Mouse (Mus musculus) ES-E14 (cell line): ENCODE results near the gene Myl7. TPM values are rescaled to one million over a fixed set of nuclear protein-coding genes. Genes with fewer than 3 reads are reported as not detected.

ENCODE experiments used
- DNase-seq: peaks from one replicate; pipeline ENCODE4 v3.0.0-alpha.2; 2013; ENCODE audit warnings: low read depth, low spot score
- H3K27ac ChIP-seq: 2 replicates; pipeline ENCODE4 v1.5.1; 2012; ENCODE audit warnings: low read depth, mild to moderate bottlenecking, low read length, moderate library complexity, mixed read lengths; ENCODE audit not compliant: poor library complexity, insufficient read depth, severe bottlenecking
- H3K36me3 ChIP-seq: 2 replicates; pipeline ENCODE4 v1.6.1; 2012; ENCODE audit warnings: mild to moderate bottlenecking, low read length, moderate library complexity, mixed read lengths; ENCODE audit not compliant: control insufficient read depth, poor library complexity, insufficient read depth, severe bottlenecking
- H3K4me1 ChIP-seq, 2 experiments: fragments of 150-350 bp in 1 of 2; sonication (generic) in 1 of 2; 2 replicates each; pipeline ENCODE4 v1.6.1; 2012; ENCODE audit warnings: low read length in 2 of 2, mild to moderate bottlenecking in 1 of 2, mixed read lengths in 1 of 2; ENCODE audit not compliant: control insufficient read depth in 2 of 2, insufficient read depth in 2 of 2, poor library complexity in 1 of 2
- H3K4me3 ChIP-seq, 2 experiments: fragments of 150-350 bp in 1 of 2; sonication (generic) in 1 of 2; 2 replicates each; pipeline ENCODE4 v1.5.1; 2012; ENCODE audit warnings: low read length in 2 of 2, low read depth in 1 of 2, mild to moderate bottlenecking in 1 of 2, mixed read lengths in 1 of 2; ENCODE audit not compliant: insufficient read depth in 1 of 2, poor library complexity in 1 of 2, severe bottlenecking in 1 of 2
- H3K9ac ChIP-seq: 2 replicates; pipeline ENCODE4 v1.6.1; 2012; ENCODE audit warnings: low read depth, mild to moderate bottlenecking, low read length, mixed read lengths; ENCODE audit not compliant: poor library complexity, insufficient read depth, severe bottlenecking
- H3K9me3 ChIP-seq: fragments of 150-350 bp; sonication (generic); 2 replicates; pipeline ENCODE4 v1.6.1; 2012; ENCODE audit warnings: low read depth, mild to moderate bottlenecking, low read length; ENCODE audit not compliant: control insufficient read depth, insufficient read depth
- CHD2 ChIP-seq: IDR thresholded peaks from 2 replicates; pipeline ENCODE4 v1.6.1; 2014; ENCODE audit warnings: mild to moderate bottlenecking, low read depth, low read length, inconsistent platforms
- HCFC1 ChIP-seq: IDR thresholded peaks from 2 replicates; pipeline ENCODE4 v1.6.1; 2012; ENCODE audit warnings: low read length, inconsistent platforms, borderline replicate concordance; ENCODE audit not compliant: insufficient read depth
- MAFK ChIP-seq: IDR thresholded peaks from 2 replicates; pipeline ENCODE4 v1.6.1; 2014; ENCODE audit warnings: mild to moderate bottlenecking, low read depth, low read length, inconsistent platforms; ENCODE audit not compliant: insufficient read depth
- ZC3H11A ChIP-seq: IDR thresholded peaks from 2 replicates; pipeline ENCODE4 v1.6.1; 2012; ENCODE audit warnings: low read depth, mild to moderate bottlenecking, inconsistent platforms, low read length, borderline replicate concordance
- ZNF384 ChIP-seq: IDR thresholded peaks from 2 replicates; pipeline ENCODE4 v1.6.1; 2012; ENCODE audit warnings: low read depth, low read length, inconsistent platforms
- in situ Hi-C, 2 experiments: fragments of 600-800 bp; cut with MboI; formaldehyde crosslinking; loops; one replicate each; pipeline ENCODE4 v1.15.1; 2025; ENCODE audit warnings: low sequenced_read_pairs in 2 of 2, inconsistent platforms in 1 of 2; ENCODE audit not compliant: unreplicated experiment in 2 of 2
- total RNA-seq: library from RNA; depleted of rRNA; stranded (reverse); fragments of 300-350 nt; gene quantifications from 2 replicates; pipeline ENCODE4 v1.2.3, GENCODE M21; 2012

The Myl7 gene
- total RNA-seq, 1 experiment, result 10.4 TPM

DNA sequence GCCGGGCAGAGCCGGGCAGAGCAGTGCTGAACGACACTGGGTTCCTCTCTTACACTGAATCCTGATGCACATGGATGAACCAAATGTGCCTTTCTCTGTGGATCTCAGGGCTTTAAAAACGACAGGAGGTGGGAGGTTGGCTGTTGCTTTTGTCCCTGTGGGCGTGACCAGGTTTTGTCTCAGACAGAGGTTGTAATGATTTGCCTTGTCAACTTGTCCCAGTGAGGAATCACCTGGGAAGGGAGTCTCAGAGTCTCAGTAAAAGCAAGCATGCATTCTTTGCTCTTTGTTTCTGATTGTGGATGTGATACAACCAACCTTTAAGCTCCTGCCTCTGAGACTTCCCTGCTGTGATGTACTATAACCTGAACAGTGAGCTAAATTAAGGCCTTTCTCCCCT is 8.5 kb upstream of the Myl7 start:
- Histone ChIP-seq H3K36me3 (no peaks in the 10 kb centered on the region), H3K4me3 (no peak overlapping the region), H3K9ac (no peak overlapping the region), H3K4me1 (peaks cover 1 to 11% of the 10 kb centered on the region in 2 experiments; a peak in 1 of 4 replicates), H3K27ac (no peak overlapping the region), H3K9me3 (no peaks in the 10 kb centered on the region)
- DNase-seq, result no peak
- in situ Hi-C loops, result no loop called here
- no peak for TF ChIP-seq CHD2
- TF ChIP-seq ZC3H11A, result no peak
- no peak for TF ChIP-seq ZNF384
- TF ChIP-seq HCFC1, result no peak
- TF ChIP-seq MAFK, result no peak

DNA sequence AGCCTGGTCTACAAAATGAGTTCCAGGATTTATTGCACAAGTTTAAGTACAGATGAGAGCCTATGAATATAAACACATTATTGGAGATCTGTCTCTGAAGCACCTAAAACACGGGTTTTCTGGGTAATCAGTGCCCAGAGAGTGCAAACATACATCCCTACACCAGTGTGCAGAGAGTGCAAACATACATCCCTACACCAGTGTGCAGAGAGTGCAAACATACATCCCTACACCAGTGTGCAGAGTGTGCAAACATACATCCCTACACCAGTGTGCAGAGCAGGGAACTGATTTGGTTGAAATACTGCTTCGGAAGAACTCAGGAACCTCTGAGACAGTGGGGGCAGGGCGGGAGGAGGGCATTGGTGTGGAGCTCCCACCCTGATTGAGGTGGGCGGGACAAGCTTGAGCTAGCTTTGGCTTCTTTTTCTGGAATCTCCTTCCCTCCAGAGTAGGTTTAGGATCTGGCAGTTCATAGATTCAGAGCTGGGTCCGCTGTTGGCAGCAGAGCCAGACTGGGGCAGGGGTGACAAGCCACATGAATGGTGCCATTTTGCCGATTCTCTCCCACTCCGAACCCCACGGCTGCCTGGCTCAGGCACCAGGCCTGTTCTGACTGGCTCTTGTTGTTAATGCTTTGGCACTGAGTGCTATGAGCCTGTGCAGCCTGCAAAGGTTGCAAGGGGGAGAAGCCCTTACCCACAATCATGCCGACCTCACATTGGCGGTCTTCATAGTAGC is 7.4 kb upstream of the Myl7 start:
- peak overlapping the region in 1 of 2 experiments; percentile 23; a peak in 1 of 4 replicates for H3K4me3 ChIP-seq
- H3K9me3 ChIP-seq, result no peaks in the 10 kb centered on the region
- no peak for DNase-seq
- no peak overlapping the region for H3K9ac ChIP-seq
- H3K4me1 ChIP-seq, result peaks cover 1 to 19% of the 10 kb centered on the region in 2 experiments; a peak in 1 of 4 replicates
- H3K27ac ChIP-seq, result no peak overlapping the region
- TF ChIP-seq ZNF384 (no peak), HCFC1 (no peak), MAFK (no peak), ZC3H11A (no peak), CHD2 (no peak)
- H3K36me3 ChIP-seq, result no peaks in the 10 kb centered on the region
- in situ Hi-C loops, result no loop called here

DNA sequence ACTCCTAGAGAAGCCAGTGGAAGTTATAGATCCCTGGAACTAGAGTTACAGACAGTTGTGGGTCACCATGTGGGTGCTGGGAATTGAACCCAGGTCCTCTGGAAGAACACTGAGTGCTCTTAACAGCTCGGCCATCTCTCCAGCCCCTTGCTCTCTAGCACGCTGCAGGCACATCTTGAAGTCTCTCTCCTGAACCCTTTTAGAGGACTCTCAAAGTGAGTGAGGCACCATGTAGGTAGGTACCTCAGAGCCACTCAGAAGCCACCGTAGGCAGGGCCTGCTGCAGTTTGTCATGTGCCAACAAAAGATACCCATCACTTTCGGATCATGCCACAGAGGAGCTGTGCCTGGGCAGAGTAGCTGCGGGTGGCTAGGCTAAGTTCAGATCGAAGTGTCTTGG is 6.3 kb upstream of the Myl7 start:
- Histone ChIP-seq H3K27ac (no peak overlapping the region), H3K9me3 (no peaks in the 10 kb centered on the region), H3K4me3 (no peak overlapping the region), H3K36me3 (no peaks in the 10 kb centered on the region), H3K9ac (no peak overlapping the region), H3K4me1 (peaks cover 1 to 20% of the 10 kb centered on the region in 2 experiments; a peak in 1 of 4 replicates)
- TF ChIP-seq MAFK (no peak), HCFC1 (no peak), ZC3H11A (no peak), CHD2 (no peak), ZNF384 (no peak)
- in situ Hi-C loops, result no loop called here
- no peak for DNase-seq

DNA sequence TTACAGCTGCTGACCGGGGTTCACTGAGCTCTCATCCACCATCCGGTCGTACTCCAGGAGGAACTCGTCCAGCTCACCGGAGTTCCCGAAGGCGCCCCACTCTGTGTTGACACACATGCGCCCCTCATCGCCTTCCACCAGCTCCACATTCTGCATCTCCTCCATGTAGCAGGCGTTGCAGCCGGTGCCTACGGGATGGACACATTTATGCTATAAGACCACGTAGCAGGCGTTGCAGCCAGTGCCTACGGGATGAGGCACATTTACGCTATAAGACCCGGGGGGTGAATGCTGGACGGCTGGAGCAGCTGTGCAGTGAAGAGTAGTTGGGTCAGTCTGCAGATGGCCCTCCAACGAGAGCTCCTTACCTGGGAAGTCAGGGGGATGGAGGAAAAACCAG is 5.8 kb upstream of the Myl7 start:
- no peak overlapping the region for H3K4me3 ChIP-seq
- no peaks in the 10 kb centered on the region for H3K9me3 ChIP-seq
- in situ Hi-C loops, result no loop called here
- no peak for TF ChIP-seq MAFK
- no peak for TF ChIP-seq ZNF384
- TF ChIP-seq ZC3H11A, result no peak
- no peak for TF ChIP-seq HCFC1
- TF ChIP-seq CHD2, result no peak
- no peaks in the 10 kb centered on the region for H3K36me3 ChIP-seq
- no peak for DNase-seq
- no peak overlapping the region for H3K9ac ChIP-seq
- peaks cover 1 to 20% of the 10 kb centered on the region in 2 experiments; a peak in 1 of 4 replicates for H3K4me1 ChIP-seq
- H3K27ac ChIP-seq, result no peak overlapping the region
